17 mouse cellular contexts compared by ENCODE assay signal in the genomic region with DNA sequence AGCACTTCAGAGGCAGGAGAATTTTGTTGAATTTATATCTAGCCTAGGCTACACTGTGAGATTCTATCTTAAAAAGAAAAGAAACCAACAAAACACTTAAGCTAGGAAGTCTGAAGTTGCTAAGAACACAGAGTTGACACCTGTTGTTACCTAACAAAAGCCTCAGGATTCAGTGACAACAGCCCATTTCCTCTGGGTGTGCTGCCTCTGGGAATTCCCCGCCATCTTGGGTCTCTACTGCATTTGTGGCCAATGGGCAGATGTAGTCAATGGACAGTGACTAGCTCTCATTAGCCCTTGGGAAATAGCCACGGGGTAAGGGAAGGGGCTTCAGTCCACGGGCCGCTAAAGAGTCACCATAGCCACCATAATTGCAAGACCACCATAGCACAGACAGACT.
"Had no signal": no experiment of that assay in that cellular context is flagged by ENCODE, and none has a peak within 500 bp of the region (broad histone marks: within the 10 kb centered on the region; RNA-seq: fewer than 3 reads in every experiment).

No protein-coding gene starts in this region.

- H3K4me3 ChIP-seq: midbrain, embryonic 10.5 days; midbrain, embryonic 12.5 days; myocyte; neural tube, embryonic 13.5 days; neural tube, embryonic 15.5 days had no signal

- H3K27me3 ChIP-seq: midbrain, embryonic 12.5 days; neural tube, embryonic 15.5 days had no signal

- H3K36me3 ChIP-seq: midbrain, embryonic 10.5 days; midbrain, embryonic 12.5 days; neural tube, embryonic 13.5 days; neural tube, embryonic 15.5 days had no signal

- H3K27ac ChIP-seq: midbrain, embryonic 10.5 days; midbrain, embryonic 12.5 days; neural tube, embryonic 13.5 days; neural tube, embryonic 15.5 days had no signal

- H3K4me1 ChIP-seq: midbrain, embryonic 12.5 days; neural tube, embryonic 13.5 days; neural tube, embryonic 15.5 days had no signal

- DNase-seq: lung, adult 18-20 months; lung, embryonic 14.5 days; lung, postnatal 10 days; lung, postnatal 4 days; midbrain, embryonic 14.5 days; right cerebral cortex, adult 18-20 months; right cerebral cortex, postnatal 25 days; right cerebral cortex, postnatal 4 days; spleen, adult 18-20 months; thymus, adult 18-20 months; thymus, postnatal 14 days; thymus, postnatal 36 days had no signal

- H3K9me3 ChIP-seq: midbrain, embryonic 10.5 days; midbrain, embryonic 12.5 days; neural tube, embryonic 13.5 days; neural tube, embryonic 15.5 days had no signal
